ENCODE assay signal across 8 mouse cellular contexts in genomic region chr6:49930104-49930503, GRCm38 (mm10).
DNase-seq lines count a peak whose midpoint lies in the region; ATAC-seq and TF ChIP-seq lines count a peak whose summit lies in the region.

No protein-coding gene starts in this region.

- peak; percentile 61 for DNase-seq in heart, adult 11 months
- peak; percentile 78 for DNase-seq in lung, postnatal 0 days (ENCODE audit: low spot score)
- no peak for DNase-seq in lung, adult 2 months
- DNase-seq in thymus, postnatal 25 days, result peak; percentile 36
- no peak for DNase-seq in ovary, adult 18-20 months (ENCODE audit: low spot score)
- DNase-seq in adrenal gland, postnatal 14 days, result no peak

- WGBS in heart, embryonic 12.5 days, result 44% methylated on average over 4 of the region's 4 CpGs
- WGBS in lung, postnatal 0 days, result 20% methylated on average over 4 of the region's 4 CpGs
- 14% methylated on average over 4 of the region's 4 CpGs for WGBS in lung, adult 2 months

- TF ChIP-seq CTCF in lung, postnatal 0 days (IDR thresholded peaks at IDR 0.05), result peak; percentile 66
- TF ChIP-seq CTCF in lung, adult 2 months (IDR thresholded peaks at IDR 0.05; ENCODE audit: insufficient read depth, low read length), result no peak

- H3K4me1 ChIP-seq in heart, embryonic 12.5 days (replicated peaks), result no peaks in the 10 kb centered on the region
- no peaks in the 10 kb centered on the region for H3K4me1 ChIP-seq in lung, postnatal 0 days (ENCODE audit: insufficient read depth, low read depth, low read length)
- no peaks in the 10 kb centered on the region for H3K4me1 ChIP-seq in lung, adult 2 months (ENCODE audit: control insufficient read depth, insufficient read depth, low read length)

- no peaks in the 10 kb centered on the region for H3K36me3 ChIP-seq in heart, embryonic 12.5 days
- H3K36me3 ChIP-seq in lung, postnatal 0 days (ENCODE audit: insufficient read depth, low read length), result no peaks in the 10 kb centered on the region

- ATAC-seq in heart, embryonic 12.5 days (ENCODE audit: insufficient number of reproducible peaks, low FRiP score), result no peak
- ATAC-seq in lung, postnatal 0 days, result peak; percentile 58
- ATAC-seq in inflammation-experienced regulatory T-cells, adult 6 months, result peak; percentile 99

- TF ChIP-seq EP300 in lung, postnatal 0 days (IDR thresholded peaks at IDR 0.05), result no peak

- H3K27me3 ChIP-seq in heart, embryonic 12.5 days (replicated peaks), result no peaks in the 10 kb centered on the region
- no peaks in the 10 kb centered on the region for H3K27me3 ChIP-seq in lung, postnatal 0 days (replicated peaks; ENCODE audit: insufficient read depth, low read length)

- no peaks in the 10 kb centered on the region for H3K9me3 ChIP-seq in heart, embryonic 12.5 days (replicated peaks)
- no peaks in the 10 kb centered on the region for H3K9me3 ChIP-seq in lung, postnatal 0 days (ENCODE audit: low read length)

- H3K9ac ChIP-seq in heart, embryonic 12.5 days, result no peak overlapping the region
- no peak overlapping the region for H3K9ac ChIP-seq in lung, postnatal 0 days (replicated peaks; ENCODE audit: low read depth)

- no peak overlapping the region for H3K4me2 ChIP-seq in heart, embryonic 12.5 days
- no peak overlapping the region for H3K4me2 ChIP-seq in lung, postnatal 0 days (replicated peaks; ENCODE audit: low read depth, low read length)

- no peak for TF ChIP-seq POLR2A in lung, adult 2 months (IDR thresholded peaks at IDR 0.05; ENCODE audit: borderline replicate concordance, extremely low read depth, low read depth, low read length)

- H3K4me3 ChIP-seq in heart, embryonic 12.5 days, result no peak overlapping the region
- no peak overlapping the region for H3K4me3 ChIP-seq in lung, postnatal 0 days (ENCODE audit: low read depth, low read length)
- no peak overlapping the region for H3K4me3 ChIP-seq in lung, adult 2 months (replicated peaks; ENCODE audit: extremely low read depth, low read depth, low read length)

- H3K27ac ChIP-seq in heart, embryonic 12.5 days (ENCODE audit: poor library complexity, severe bottlenecking), result no peak overlapping the region
- H3K27ac ChIP-seq in lung, postnatal 0 days (ENCODE audit: low read length), result no peak overlapping the region

Comparison
In these comparisons a context has a peak if more than half of its experiments do, and no peak if none do; other contexts are left out.
1. DNase-seq: peak in heart, adult 11 months (single experiment), lung, postnatal 0 days (single experiment) and thymus, postnatal 25 days (single experiment); none in lung, adult 2 months (single experiment), ovary, adult 18-20 months (single experiment) and adrenal gland, postnatal 14 days (single experiment).